Mouse (Mus musculus) thymus, adult 2 months (tissue): ENCODE results near the gene Pus3. TPM values are rescaled to one million over a fixed set of nuclear protein-coding genes. Genes with fewer than 3 reads are reported as not detected.

ENCODE experiments used
- DNase-seq: peaks from one replicate; pipeline ENCODE4 v3.0.0; 2021
- H3K27ac ChIP-seq: fragments of 200-500 bp; 2 replicates; pipeline ENCODE4 v1.5.1; 2012; ENCODE audit warnings: low read length, control low read depth; ENCODE audit not compliant: control insufficient read depth, insufficient read depth
- H3K27me3 ChIP-seq: fragments of 200-500 bp; 2 replicates; pipeline ENCODE4 v1.6.1; 2012; ENCODE audit warnings: mild to moderate bottlenecking, low read length, moderate library complexity, mixed read lengths; ENCODE audit not compliant: control insufficient read depth, insufficient read depth
- H3K36me3 ChIP-seq: fragments of 200-500 bp; 2 replicates; pipeline ENCODE4 v1.6.1; 2012; ENCODE audit warnings: mild to moderate bottlenecking, low read length, moderate library complexity; ENCODE audit not compliant: control insufficient read depth, insufficient read depth
- H3K4me1 ChIP-seq: fragments of 200-500 bp; replicated peaks from 2 replicates; pipeline ENCODE4 v1.6.1; 2012; ENCODE audit warnings: low read length; ENCODE audit not compliant: control insufficient read depth, insufficient read depth
- H3K4me3 ChIP-seq: fragments of 200-500 bp; 2 replicates; pipeline ENCODE4 v1.5.1; 2012; ENCODE audit warnings: mild to moderate bottlenecking, low read length, control low read depth, moderate library complexity; ENCODE audit not compliant: control insufficient read depth, insufficient read depth
- CTCF ChIP-seq: fragments of 200-500 bp; IDR thresholded peaks from 2 replicates; pipeline ENCODE4 v1.5.1; 2012; ENCODE audit warnings: mild to moderate bottlenecking, control low read depth, low read length, moderate library complexity, borderline replicate concordance; ENCODE audit not compliant: control insufficient read depth, poor library complexity, insufficient read depth; ENCODE audit errors: extremely low read depth
- POLR2A ChIP-seq: fragments of 200-500 bp; IDR thresholded peaks from 2 replicates; pipeline ENCODE4 v1.6.1; 2012; ENCODE audit warnings: mild to moderate bottlenecking, low read length, control low read depth, moderate library complexity; ENCODE audit not compliant: control insufficient read depth, poor library complexity, insufficient read depth; ENCODE audit errors: extremely low read depth
- WGBS: fragments of 180-500 bp; shearing (Covaris S2); methylation state at CpG from one replicate; pipeline ENCODE4 v1.1.7; 2018; 5-methylcytosine and 5-hydroxymethylcytosine counted together
- polyA plus RNA-seq: library from polyadenylated mRNA; depleted of rRNA; stranded (reverse); fragments of >200 nt; gene quantifications from 2 replicates; pipeline ENCODE4 v1.2.3, GENCODE M21; 2012

Pus3 gene
- polyA plus RNA-seq, 1 experiment = 6.1 TPM

- H3K4me3 ChIP-seq = no peak overlapping the region
- 53% methylated on average over 1 of the region's 1 CpGs for WGBS
- no peak overlapping the region for H3K27ac ChIP-seq
- no peaks in the 10 kb centered on the region for H3K36me3 ChIP-seq
- DNase-seq = no peak
- H3K4me1 ChIP-seq = no peaks in the 10 kb centered on the region
- H3K27me3 ChIP-seq = no peaks in the 10 kb centered on the region
- TF ChIP-seq CTCF (no peak), POLR2A (no peak)
Measured at GRCm38 (mm10) chr9:35522821-35523515, 35.4 kb upstream of the Pus3 start.

GRCm38 (mm10) chr9:35523541-35523940 is 34.9 kb upstream of the Pus3 start:
- TF ChIP-seq POLR2A (no peak), CTCF (no peak)
- no peak overlapping the region; the same call in 1 of the 2 replicates for H3K27ac ChIP-seq
- H3K36me3 ChIP-seq = no peaks in the 10 kb centered on the region
- H3K4me1 ChIP-seq = no peaks in the 10 kb centered on the region
- H3K4me3 ChIP-seq = no peak overlapping the region
- DNase-seq = no peak
- 88% methylated on average over 5 of the region's 5 CpGs for WGBS
- no peaks in the 10 kb centered on the region for H3K27me3 ChIP-seq

- WGBS = 23% methylated on average over 7 of the region's 7 CpGs
- DNase-seq = peak; percentile 56
- H3K27ac ChIP-seq = no peak overlapping the region
- no peaks in the 10 kb centered on the region for H3K4me1 ChIP-seq
- no peaks in the 10 kb centered on the region for H3K27me3 ChIP-seq
- TF ChIP-seq POLR2A (no peak), CTCF (peak; percentile 56; the same call in 1 of the 2 replicates)
- no peaks in the 10 kb centered on the region for H3K36me3 ChIP-seq
- H3K4me3 ChIP-seq = no peak overlapping the region
Measured at GRCm38 (mm10) chr9:35523941-35524411, 34.4 kb upstream of the Pus3 start.

- TF ChIP-seq CTCF (no peak), POLR2A (no peak)
- Histone ChIP-seq H3K27me3 (no peaks in the 10 kb centered on the region), H3K36me3 (no peaks in the 10 kb centered on the region), H3K4me1 (no peaks in the 10 kb centered on the region), H3K4me3 (no peak overlapping the region), H3K27ac (no peak overlapping the region)
- no peak for DNase-seq
- 86% methylated on average over 3 of the region's 3 CpGs for WGBS
Measured at GRCm38 (mm10) chr9:35529141-35529540, 29.3 kb upstream of the Pus3 start.

- Histone ChIP-seq H3K36me3 (no peaks in the 10 kb centered on the region), H3K4me3 (no peak overlapping the region), H3K4me1 (no peaks in the 10 kb centered on the region), H3K27me3 (no peaks in the 10 kb centered on the region), H3K27ac (no peak overlapping the region)
- TF ChIP-seq POLR2A (no peak), CTCF (no peak)
- 54% methylated on average over 1 of the region's 1 CpGs for WGBS
- no peak for DNase-seq
Measured at GRCm38 (mm10) chr9:35529796-35530195, 28.6 kb upstream of the Pus3 start.

GRCm38 (mm10) chr9:35533266-35533665 is 25.1 kb upstream of the Pus3 start:
- no peak overlapping the region for H3K27ac ChIP-seq
- H3K36me3 ChIP-seq = no peaks in the 10 kb centered on the region
- H3K4me3 ChIP-seq = no peak overlapping the region
- TF ChIP-seq CTCF (no peak), POLR2A (no peak)
- WGBS = 79% methylated on average over 9 of the region's 9 CpGs
- DNase-seq = no peak
- no peaks in the 10 kb centered on the region for H3K4me1 ChIP-seq
- no peaks in the 10 kb centered on the region for H3K27me3 ChIP-seq
